Mouse (Mus musculus) small intestine, adult 2 months (tissue): ENCODE results near the gene Coq8b. TPM values are rescaled to one million over a fixed set of nuclear protein-coding genes. Genes with fewer than 3 reads are reported as not detected.
"Not testable (repeated sequence)": the region's sequence is repeated elsewhere in the genome, so short reads cannot be mapped to it uniquely, and the experiment has no call there.

ENCODE experiments used
- H3K27ac ChIP-seq: fragments of 200-500 bp; 2 replicates; pipeline ENCODE4 v1.5.1; 2012; ENCODE audit warnings: low read depth, low read length, control low read depth, inconsistent platforms; ENCODE audit not compliant: insufficient read depth
- H3K27me3 ChIP-seq: fragments of 200-500 bp; 2 replicates; pipeline ENCODE4 v1.6.1; 2012; ENCODE audit warnings: mild to moderate bottlenecking, moderate library complexity, low read length, inconsistent platforms; ENCODE audit not compliant: control insufficient read depth, insufficient read depth
- H3K36me3 ChIP-seq: fragments of 200-500 bp; 2 replicates; pipeline ENCODE4 v1.6.1; 2012; ENCODE audit warnings: mild to moderate bottlenecking, low read length, control low read depth, inconsistent platforms; ENCODE audit not compliant: control insufficient read depth, insufficient read depth
- H3K4me1 ChIP-seq: fragments of 200-500 bp; 2 replicates; pipeline ENCODE4 v1.6.1; 2012; ENCODE audit warnings: low read length, inconsistent platforms, mixed read lengths; ENCODE audit not compliant: control insufficient read depth, insufficient read depth, insufficient read length
- H3K4me3 ChIP-seq: fragments of 200-500 bp; 2 replicates; pipeline ENCODE4 v1.5.1; 2012; ENCODE audit warnings: low read depth, mild to moderate bottlenecking, control low read depth, inconsistent platforms, low read length, moderate library complexity
- CTCF ChIP-seq: fragments of 200-500 bp; IDR thresholded peaks from 2 replicates; pipeline ENCODE4 v1.5.1; 2012; ENCODE audit warnings: low read depth, mild to moderate bottlenecking, control low read depth, inconsistent platforms, low read length, moderate library complexity, mixed read lengths; ENCODE audit not compliant: insufficient replicate concordance, insufficient read length; ENCODE audit errors: extremely low read depth
- POLR2A ChIP-seq: fragments of 200-500 bp; IDR thresholded peaks from 2 replicates; pipeline ENCODE4 v1.6.1; 2012; ENCODE audit warnings: low read depth, mild to moderate bottlenecking, control low read depth, inconsistent platforms, low read length, moderate library complexity
- WGBS: fragments of 180-500 bp; shearing (Covaris S2); methylation state at CpG from one replicate; pipeline ENCODE4 v1.1.7; 2018; 5-methylcytosine and 5-hydroxymethylcytosine counted together
- polyA plus RNA-seq: library from polyadenylated mRNA; depleted of rRNA; stranded (reverse); fragments of >200 nt; gene quantifications from 2 replicates; pipeline ENCODE4 v1.2.3, GENCODE M21; 2012

The Coq8b gene
- polyA plus RNA-seq, 1 experiment: 60.7 TPM

GRCm38 (mm10) chr7:27243211-27243610, 10.4 kb downstream of the Coq8b start:
- Histone ChIP-seq H3K36me3 (peaks cover 20% of the 10 kb centered on the region), H3K27ac (no peak overlapping the region)
- WGBS: 73% methylated on average over 8 of the region's 8 CpGs

GRCm38 (mm10) chr7:27244088-27244487, 11.3 kb downstream of the Coq8b start:
- H3K4me3 ChIP-seq, H3K4me1 ChIP-seq, H3K27me3 ChIP-seq, H3K27ac ChIP-seq: not testable (repeated sequence)
- TF ChIP-seq CTCF: peak; percentile 39; the same call in 1 of the 2 replicates
- peaks cover 20% of the 10 kb centered on the region for H3K36me3 ChIP-seq
- 85% methylated on average over 2 of the region's 2 CpGs for WGBS

More at GRCm38 (mm10) chr7:27243211-27243610, 10.4 kb downstream of the Coq8b start:
- no peak overlapping the region for H3K4me3 ChIP-seq
- TF ChIP-seq POLR2A (no peak), CTCF (no peak)
- H3K4me1 ChIP-seq: no peaks in the 10 kb centered on the region
- no peaks in the 10 kb centered on the region for H3K27me3 ChIP-seq

GRCm38 (mm10) chr7:27249146-27249545, 16.3 kb downstream of the Coq8b start:
- WGBS: 95% methylated on average over 2 of the region's 2 CpGs
- no peak overlapping the region for H3K4me3 ChIP-seq
- TF ChIP-seq POLR2A (no peak), CTCF (peak; percentile 45; the same call in 1 of the 2 replicates)
- H3K27me3 ChIP-seq: no peaks in the 10 kb centered on the region
- H3K36me3 ChIP-seq: peaks cover 4% of the 10 kb centered on the region
- no peak overlapping the region for H3K27ac ChIP-seq
- no peaks in the 10 kb centered on the region for H3K4me1 ChIP-seq

GRCm38 (mm10) chr7:27249928-27250327, 17.1 kb downstream of the Coq8b start:
- TF ChIP-seq CTCF (no peak), POLR2A (no peak)
- Histone ChIP-seq H3K27me3 (no peaks in the 10 kb centered on the region), H3K27ac (no peak overlapping the region), H3K36me3 (peaks cover 2% of the 10 kb centered on the region; the same call in 1 of the 2 replicates), H3K4me3 (no peak overlapping the region), H3K4me1 (no peaks in the 10 kb centered on the region)
- WGBS: 84% methylated on average over 5 of the region's 5 CpGs

GRCm38 (mm10) chr7:27251946-27252345, 19.1 kb downstream of the Coq8b start:
- TF ChIP-seq CTCF: no peak
- no peak for TF ChIP-seq POLR2A
- H3K4me3 ChIP-seq: no peak overlapping the region
- H3K4me1 ChIP-seq: peaks cover 3% of the 10 kb centered on the region; the same call in 1 of the 2 replicates
- 83% methylated on average over 6 of the region's 6 CpGs for WGBS
- H3K27me3 ChIP-seq: no peaks in the 10 kb centered on the region
- no peak overlapping the region for H3K27ac ChIP-seq
- peaks cover 2% of the 10 kb centered on the region; the same call in 1 of the 2 replicates for H3K36me3 ChIP-seq

- TF ChIP-seq POLR2A (no peak), CTCF (peak; percentile 64)
- Histone ChIP-seq H3K4me1 (peaks cover 14% of the 10 kb centered on the region), H3K4me3 (no peak overlapping the region), H3K27ac (no peak overlapping the region), H3K36me3 (no peaks in the 10 kb centered on the region; the same call in 1 of the 2 replicates), H3K27me3 (no peaks in the 10 kb centered on the region)
- 43% methylated on average over 3 of the region's 3 CpGs for WGBS
Measured at GRCm38 (mm10) chr7:27255721-27256120, 22.9 kb downstream of the Coq8b start.

- 39% methylated on average over 27 of the region's 27 CpGs for WGBS
- TF ChIP-seq CTCF (no peak), POLR2A (no peak)
- H3K27me3 ChIP-seq: no peaks in the 10 kb centered on the region
- H3K4me1 ChIP-seq: peaks cover 17% of the 10 kb centered on the region
- no peak overlapping the region for H3K4me3 ChIP-seq
- H3K27ac ChIP-seq: no peak overlapping the region; the same call in 1 of the 2 replicates
- no peaks in the 10 kb centered on the region; the same call in 1 of the 2 replicates for H3K36me3 ChIP-seq
Measured at GRCm38 (mm10) chr7:27257046-27257851, 24.4 kb downstream of the Coq8b start.
